Mouse (Mus musculus) retina, embryonic 14.5 days (tissue): ENCODE results near the gene Kmt5a.
"Not testable (repeated sequence)": the region's sequence is repeated elsewhere in the genome, so short reads cannot be mapped to it uniquely, and the experiment has no call there.

Experiments used
- DNase-seq: peaks from one replicate; pipeline ENCODE4 v3.0.0-alpha.2; 2015; ENCODE audit warnings: low spot score

The Kmt5a gene

DNA sequence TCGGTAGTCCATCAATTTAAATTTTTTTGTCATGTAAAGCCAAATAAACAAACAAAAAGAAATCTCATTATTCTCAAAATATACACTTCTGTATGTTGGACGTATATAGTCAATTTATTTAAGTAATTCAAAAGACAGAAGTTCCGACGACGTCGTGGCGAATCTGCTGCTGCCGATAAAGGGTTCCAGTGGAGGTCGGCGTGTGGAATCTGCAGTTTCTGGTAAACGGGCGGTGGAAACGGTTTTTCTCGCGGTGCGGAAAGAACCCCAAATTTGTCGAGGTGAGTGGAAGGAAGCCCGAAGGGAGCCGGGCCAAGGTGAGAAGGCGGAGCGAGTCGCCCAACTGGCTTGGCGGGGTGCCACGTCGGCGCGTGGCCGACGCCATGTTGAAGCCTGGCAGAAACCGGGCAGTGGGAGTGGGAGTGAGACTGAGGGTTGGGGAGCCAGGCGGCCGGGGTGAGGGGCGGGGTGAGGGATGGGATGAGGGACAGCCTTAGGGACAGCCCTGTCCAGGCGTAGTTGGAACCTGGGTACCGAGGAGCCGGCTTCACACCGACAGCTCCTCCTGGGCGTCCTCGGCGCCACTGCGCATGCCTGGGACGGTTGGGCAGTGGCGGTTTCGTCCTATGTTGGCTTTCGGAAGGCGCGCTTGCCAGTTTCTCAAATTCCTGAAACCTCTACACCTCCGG lies 43.4 kb downstream of the Kmt5a start, which contains the start of gene Snrnp35:
Snrnp35 (plus strand) TSS at position 169 of the 689 bp plus-strand sequence.
- peak; percentile 88 for DNase-seq

DNA sequence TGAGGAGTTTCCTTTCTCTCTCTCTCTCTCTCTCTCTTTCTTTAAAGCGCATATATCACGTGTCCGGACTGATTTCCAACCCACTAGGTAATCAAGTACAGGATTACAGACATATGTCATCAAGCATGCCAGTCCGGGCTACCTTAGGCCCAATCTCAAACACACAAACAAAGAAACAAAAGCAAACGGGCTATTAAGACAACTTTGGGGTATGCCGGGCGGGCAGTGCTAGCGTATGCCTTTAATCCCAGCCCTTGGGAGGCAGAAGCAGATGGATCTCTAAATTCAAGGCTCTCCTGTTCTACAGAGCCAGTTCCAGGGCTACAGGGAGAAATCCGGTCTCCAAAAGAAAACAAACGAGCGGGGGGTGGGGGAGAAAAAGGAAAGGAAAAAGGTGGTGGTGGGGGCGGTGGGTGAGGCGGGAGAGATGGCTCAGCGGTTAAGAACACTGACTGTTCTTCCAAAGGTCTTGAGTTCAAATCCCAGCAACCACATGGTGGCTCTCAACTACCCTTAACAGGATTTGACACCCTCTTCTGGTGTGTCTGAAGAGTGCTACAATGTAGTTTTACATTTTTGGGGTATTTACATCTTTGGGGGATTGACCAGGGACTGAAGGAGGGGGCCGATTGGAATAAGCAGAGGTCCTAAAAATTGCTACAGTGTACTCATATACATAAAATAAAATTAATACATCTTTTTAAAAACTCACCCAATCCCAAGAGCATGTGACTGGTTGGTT lies 44.1 kb downstream of the Kmt5a start:
- DNase-seq = no peak

DNA sequence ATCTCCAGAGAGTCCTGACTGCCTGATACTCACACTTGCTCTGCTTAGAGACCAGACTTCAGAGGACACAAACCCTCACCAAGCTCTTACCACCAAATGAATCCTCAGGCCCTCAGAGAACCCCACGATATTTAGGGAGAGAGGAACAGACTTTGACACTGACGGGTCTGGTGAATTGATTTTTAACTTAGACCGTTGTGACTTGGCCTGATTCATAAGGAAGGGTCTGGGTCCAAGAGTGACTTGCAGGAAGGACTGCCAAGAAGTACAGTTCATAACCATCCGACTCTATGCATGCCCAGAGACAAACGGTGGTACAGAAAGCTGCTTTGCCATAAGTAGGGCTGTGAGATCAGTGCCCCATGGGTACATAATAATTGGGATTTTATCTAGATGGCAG lies 45.9 kb downstream of the Kmt5a start:
- DNase-seq = no peak

DNA sequence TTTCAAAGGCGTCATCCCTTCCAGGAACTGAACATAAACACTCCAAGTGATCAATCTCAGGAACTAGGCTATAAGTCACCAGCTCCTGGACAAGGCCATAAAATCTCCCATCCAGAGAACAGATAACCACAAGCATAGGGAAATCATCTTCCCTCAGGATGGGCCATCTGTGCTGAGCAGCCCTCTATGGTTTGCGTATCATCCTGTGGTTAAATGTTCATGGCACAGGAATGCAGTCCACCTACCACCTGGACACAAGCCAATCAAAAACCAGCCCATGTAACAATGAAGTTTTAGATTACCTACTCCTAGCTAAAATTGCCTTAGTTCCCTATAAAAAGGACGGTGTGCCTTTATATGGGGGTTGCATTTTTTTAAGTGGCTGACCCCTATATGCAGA lies 49.2 kb downstream of the Kmt5a start:
- DNase-seq = no peak

- DNase-seq = no peak
These were observed 52.0 kb downstream of the Kmt5a start for GRCm38 (mm10) chr5:124491732-124492131.

GRCm38 (mm10) chr5:124492618-124493017 lies 52.9 kb downstream of the Kmt5a start:
- DNase-seq = no peak

DNA sequence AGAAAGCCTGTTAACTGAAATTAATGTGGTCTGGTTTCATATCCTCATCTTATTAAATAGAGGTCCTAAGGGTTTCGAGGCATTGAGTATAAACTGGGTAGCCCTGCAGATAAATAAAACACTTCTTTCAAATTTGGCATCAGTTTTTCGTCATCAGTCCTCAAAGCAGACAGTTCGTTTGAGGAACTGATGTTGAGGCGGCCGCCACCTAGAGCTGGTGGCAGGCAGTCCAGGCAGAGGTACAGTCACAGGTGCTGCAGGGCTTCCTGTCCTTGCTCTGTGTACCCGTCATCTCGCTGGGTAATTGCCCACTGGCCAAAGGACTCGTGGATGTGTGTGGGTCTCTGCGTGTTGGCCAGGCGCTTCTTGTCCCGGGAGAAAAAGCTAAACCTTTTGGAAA lies 53.7 kb downstream of the Kmt5a start:
- DNase-seq = no peak

- DNase-seq = peak; percentile 50
These were observed 55.8 kb downstream of the Kmt5a start for GRCm38 (mm10) chr5:124495547-124495946.

DNA sequence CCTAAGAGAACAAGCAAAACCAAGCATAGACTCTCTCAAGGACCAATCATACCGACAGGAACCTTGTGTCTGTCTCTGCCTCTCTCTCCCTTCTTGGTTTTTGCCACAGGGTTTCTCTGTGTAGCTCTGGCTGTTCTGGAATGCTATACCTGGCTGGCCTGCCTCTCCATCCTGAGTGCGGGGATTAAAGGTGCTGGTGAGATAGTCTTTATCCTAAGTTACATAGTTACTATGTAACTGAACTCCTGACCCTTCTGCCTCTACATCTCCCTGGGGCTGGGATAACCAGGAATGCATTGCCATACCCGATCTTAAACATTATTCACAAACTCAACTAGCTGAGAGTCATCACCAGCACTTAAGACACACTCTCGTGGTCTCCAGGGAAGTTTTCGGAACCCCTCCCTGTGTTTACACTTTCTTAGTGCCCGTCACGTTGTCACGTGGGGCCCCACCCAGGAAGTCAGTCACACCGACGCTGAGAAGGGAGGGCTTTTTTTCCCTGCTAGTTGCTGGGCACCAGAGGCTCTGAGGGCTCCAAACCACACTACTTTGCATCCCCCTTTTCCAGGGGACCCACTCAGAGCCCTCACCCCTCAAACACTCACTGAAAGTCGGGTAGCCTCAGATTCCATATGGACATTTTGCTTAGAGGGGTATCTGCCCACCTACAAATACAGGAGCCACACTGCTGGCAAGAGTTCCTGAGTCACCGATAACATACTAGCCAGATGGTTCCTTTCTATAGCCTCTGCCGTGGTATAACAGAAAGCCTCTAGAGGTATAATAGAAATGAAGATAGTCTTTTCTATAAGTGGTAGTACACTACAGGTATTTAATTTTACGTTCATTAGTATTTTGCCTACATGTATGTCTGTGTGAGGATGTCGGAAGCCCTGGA lies 57.1 kb downstream of the Kmt5a start:
- no peak for DNase-seq

DNA sequence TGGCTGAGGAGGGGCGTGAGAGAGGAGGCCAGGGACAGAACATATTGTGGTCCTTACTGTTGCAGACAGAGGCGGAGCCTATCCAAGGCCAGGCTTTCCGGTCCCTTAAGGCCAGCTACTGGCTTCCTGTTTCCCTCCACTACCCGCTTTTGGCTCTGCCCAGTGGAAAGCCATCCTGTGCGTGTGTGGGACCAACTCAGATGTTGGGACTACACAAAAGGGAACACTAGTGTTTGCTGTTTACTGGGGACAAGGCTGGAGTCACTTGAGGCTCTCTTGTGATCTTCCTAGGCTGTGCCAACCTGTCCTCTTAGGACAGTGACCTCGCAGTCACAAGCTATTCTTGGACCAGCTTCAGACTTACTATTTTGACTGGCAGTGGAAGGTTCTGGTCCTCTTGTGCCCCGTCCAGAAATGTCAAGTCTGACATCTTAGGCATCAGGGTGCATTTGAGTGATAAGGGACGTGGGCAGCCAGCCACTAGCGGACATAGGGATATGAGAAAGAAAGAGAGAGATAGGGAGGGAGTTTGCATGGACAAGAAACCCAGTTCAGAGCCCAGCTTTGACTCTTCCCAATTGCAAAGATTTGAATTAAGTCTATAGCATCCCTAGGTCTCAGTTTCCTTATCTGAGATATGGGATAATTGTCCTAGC lies 58.6 kb downstream of the Kmt5a start:
- DNase-seq = no peak

- DNase-seq = no peak
These were observed 59.3 kb downstream of the Kmt5a start for GRCm38 (mm10) chr5:124499001-124499400.

GRCm38 (mm10) chr5:124500037-124500436 lies 60.3 kb downstream of the Kmt5a start:
- not testable (repeated sequence) for DNase-seq

DNA sequence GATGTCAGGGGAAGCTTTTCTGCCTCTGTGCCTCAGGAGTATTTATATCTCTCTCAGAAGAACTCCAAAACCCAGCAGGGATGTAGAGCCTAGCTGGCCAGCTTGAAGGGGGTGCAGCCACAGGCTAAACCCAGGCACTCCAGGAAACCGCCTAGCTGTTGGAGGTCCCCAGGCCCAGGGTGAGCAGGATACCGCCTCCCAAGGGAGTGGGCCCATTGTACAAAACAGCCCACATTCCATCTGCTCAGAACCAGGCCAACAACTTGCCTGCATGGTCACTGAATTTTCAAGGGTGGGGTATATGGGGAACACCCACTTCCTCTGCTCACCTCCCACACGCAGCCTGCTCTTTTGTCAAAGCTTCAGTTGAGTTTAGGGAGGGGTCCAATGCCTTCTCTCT lies 60.8 kb downstream of the Kmt5a start:
- DNase-seq = no peak

DNA sequence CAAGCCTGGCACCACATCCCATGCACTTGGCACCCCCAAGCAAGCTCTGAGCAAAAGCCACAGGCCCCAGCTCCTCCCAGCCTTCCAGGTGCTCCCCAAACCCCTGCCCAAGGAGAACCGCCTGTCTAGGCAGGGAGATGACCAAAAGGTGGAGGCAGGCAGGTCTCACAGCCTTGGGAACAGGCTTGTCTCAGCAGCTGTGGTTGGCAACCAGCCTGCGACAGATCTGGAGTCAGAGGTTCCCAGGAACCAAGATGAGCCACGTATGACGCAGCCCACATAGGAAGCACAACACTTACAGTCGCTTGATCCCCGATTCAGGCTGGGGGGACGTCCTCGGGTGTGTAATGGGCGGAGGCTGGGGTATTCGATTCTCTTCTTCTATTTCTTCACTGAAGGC lies 61.8 kb downstream of the Kmt5a start:
- DNase-seq = no peak

GRCm38 (mm10) chr5:124503742-124504141 lies 64.0 kb downstream of the Kmt5a start:
- DNase-seq = no peak

DNA sequence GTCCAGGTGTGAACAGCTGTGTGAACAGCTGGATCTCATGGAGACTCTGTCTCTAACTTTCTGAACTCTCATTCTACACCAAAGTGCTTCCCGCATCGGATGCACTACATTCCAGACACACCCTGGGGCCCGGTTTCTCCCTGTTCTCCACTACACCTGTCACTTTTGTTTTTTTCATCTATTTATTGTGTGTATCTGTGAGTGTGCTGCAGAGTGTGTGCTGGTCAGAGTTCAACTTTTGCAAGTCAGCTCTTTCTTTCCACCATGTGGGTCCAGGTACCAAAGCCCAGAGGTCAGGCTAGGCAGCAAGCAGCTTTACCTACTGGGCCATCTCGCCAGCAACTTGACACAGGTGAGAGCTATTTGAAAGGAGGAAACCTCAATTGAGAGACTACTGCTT lies 65.5 kb downstream of the Kmt5a start:
- DNase-seq = no peak

DNA sequence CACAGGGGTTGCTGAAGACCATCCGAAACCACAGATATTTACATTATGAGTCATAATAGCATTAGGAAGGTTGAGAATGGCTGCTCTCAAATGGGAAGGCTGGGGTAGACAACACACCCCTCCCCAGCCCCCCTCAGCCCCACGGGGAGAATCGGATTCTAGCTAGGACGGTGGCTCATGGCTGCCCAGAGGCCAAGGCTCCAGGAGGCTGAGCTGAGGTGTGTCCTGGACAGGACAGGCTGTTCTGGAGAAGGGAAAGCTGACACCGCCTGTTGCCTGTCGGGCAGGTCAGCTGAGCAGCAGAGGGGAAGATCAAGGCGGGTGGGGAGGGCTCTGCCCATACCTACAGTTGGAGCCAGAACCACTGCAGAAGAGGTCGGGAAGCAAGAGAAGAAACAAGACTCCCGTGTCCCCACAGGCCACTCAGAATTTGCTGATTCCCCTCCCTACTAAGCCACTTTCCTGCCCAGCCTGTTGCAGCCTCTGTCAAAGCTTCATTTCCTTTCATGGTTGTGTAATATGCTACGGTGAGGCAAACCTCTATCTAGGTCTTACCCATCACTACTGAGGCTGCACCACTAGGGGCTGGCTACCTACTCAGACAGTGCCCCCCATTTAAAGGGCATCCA lies 67.1 kb downstream of the Kmt5a start:
- no peak for DNase-seq

DNA sequence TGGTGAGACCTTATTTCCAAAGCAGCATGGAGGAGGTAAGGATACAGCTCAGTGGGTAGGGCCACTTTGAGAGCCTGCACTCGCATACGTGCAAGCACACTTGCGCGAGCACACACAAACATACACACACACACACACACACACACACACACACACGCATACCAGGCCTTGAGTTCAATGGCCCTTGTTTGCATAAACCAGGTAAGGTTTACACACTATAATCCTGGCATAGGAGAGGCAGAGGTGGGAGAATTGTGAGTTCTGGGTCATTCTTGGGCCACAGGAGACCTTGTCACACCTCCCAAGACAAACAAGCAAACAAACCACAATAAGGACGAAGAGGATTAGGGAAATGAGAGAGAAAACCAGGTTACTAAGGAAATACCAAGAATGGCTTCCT lies 69.5 kb downstream of the Kmt5a start:
- DNase-seq = no peak

DNA sequence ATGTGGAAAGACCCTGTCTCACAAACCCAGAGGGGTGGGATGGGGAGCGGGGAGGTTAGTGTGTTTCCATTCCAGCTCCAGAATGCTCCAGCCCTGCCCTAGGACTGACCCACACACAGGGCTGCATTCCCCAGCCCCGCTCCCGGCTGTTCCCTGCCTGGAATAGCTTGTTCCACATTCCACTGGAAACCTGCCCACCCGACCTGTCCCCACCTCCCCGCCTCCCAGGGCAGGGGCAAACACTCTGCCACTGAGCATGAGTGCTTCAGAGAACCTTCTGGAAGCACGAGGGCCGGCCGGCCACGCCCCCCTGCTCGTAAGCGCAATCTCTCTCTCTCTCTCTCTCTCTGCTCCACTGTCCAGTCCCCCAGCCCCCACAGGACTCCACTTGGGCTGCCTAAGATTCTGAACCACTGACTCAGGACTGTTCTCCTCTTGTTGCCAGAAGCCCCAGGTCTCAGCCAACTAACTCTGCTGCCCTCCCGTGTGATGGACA lies 70.1 kb downstream of the Kmt5a start:
- no peak for DNase-seq

GRCm38 (mm10) chr5:124510536-124511050 lies 70.9 kb downstream of the Kmt5a start:
- no peak for DNase-seq
